Mouse (Mus musculus): Measurements from ENCODE around the gene Ifnar2.
A peak's percentile ranks its signal among the peaks of the same experiment; 100 is the strongest.

Ifnar2 gene

GRCm38 (mm10) chr16:91391421-91391820, 18.8 kb downstream of the Ifnar2 start, which contains the start of gene Gm21970:
Gm21970 (plus strand) TSS chr16:91391721.
- DNase-seq (ENCODE audit: low read depth, low spot score), result no peak

GRCm38 (mm10) chr16:91394826-91395410, 22.3 kb downstream of the Ifnar2 start:
- no peak for DNase-seq (ENCODE audit: low read depth, low spot score)

GRCm38 (mm10) chr16:91395633-91396392, 23.2 kb downstream of the Ifnar2 start:
- no peak for DNase-seq (ENCODE audit: low read depth, low spot score)

GRCm38 (mm10) chr16:91396844-91397537, 24.4 kb downstream of the Ifnar2 start:
- no peak for DNase-seq (ENCODE audit: low read depth, low spot score)

- DNase-seq (ENCODE audit: low read depth, low spot score), result no peak
Measured at GRCm38 (mm10) chr16:91398030-91398429, 25.4 kb downstream of the Ifnar2 start.

GRCm38 (mm10) chr16:91398944-91399343, 26.4 kb downstream of the Ifnar2 start:
- DNase-seq (ENCODE audit: low read depth, low spot score), result peak; percentile 31

GRCm38 (mm10) chr16:91401569-91402165, 29.1 kb downstream of the Ifnar2 start:
- DNase-seq (ENCODE audit: low read depth, low spot score), result no peak

GRCm38 (mm10) chr16:91403784-91404183, 31.2 kb downstream of the Ifnar2 start:
- DNase-seq (ENCODE audit: low read depth, low spot score), result no peak

GRCm38 (mm10) chr16:91404187-91404586, 31.6 kb downstream of the Ifnar2 start:
- no peak for DNase-seq (ENCODE audit: low read depth, low spot score)

- no peak for DNase-seq (ENCODE audit: low read depth, low spot score)
Measured at GRCm38 (mm10) chr16:91404828-91405577, 32.4 kb downstream of the Ifnar2 start.

- peak; percentile 90 for DNase-seq (ENCODE audit: low read depth, low spot score)
Measured at GRCm38 (mm10) chr16:91405640-91406584, 33.3 kb downstream of the Ifnar2 start, which contains the start of gene Il10rb. Il10rb (plus strand) TSS chr16:91406164.

GRCm38 (mm10) chr16:91406585-91407220, 34.1 kb downstream of the Ifnar2 start:
- DNase-seq (ENCODE audit: low read depth, low spot score), result peak; percentile 82

GRCm38 (mm10) chr16:91413102-91413844, 40.7 kb downstream of the Ifnar2 start:
- DNase-seq (ENCODE audit: low read depth, low spot score), result no peak

GRCm38 (mm10) chr16:91415391-91416189, 43.0 kb downstream of the Ifnar2 start:
- peak; percentile 43 for DNase-seq (ENCODE audit: low read depth, low spot score)

- DNase-seq (ENCODE audit: low read depth, low spot score), result no peak
Measured at GRCm38 (mm10) chr16:91416357-91416756, 43.8 kb downstream of the Ifnar2 start.

GRCm38 (mm10) chr16:91416938-91417337, 44.4 kb downstream of the Ifnar2 start:
- DNase-seq (ENCODE audit: low read depth, low spot score), result peak; percentile 83

GRCm38 (mm10) chr16:91418531-91418930, 45.9 kb downstream of the Ifnar2 start:
- DNase-seq (ENCODE audit: low read depth, low spot score), result no peak

- DNase-seq (ENCODE audit: low read depth, low spot score), result no peak
Measured at GRCm38 (mm10) chr16:91425816-91426215, 53.2 kb downstream of the Ifnar2 start.

Data from A20 (cell line).